Mouse (Mus musculus) liver, embryonic 12.5 days (tissue): ENCODE measurements at regions not wholly inside any gene's neighbourhood (a gene's known extent, or its start where the extent isn't known, plus 50 kb on each side); places are given as distances from the start of the nearest gene placed in this dataset.

Experiments used
- ATAC-seq: fragments of 200-750 bp; cut with Nextera tagmentation; 2 replicates; pipeline ENCODE4 v1.8.0; 2017; ENCODE audit warnings: moderate number of reproducible peaks, mild to moderate bottlenecking, moderate library complexity
- H3K27ac ChIP-seq: fragments of 300-500 bp; sonication (generic); 2 replicates; pipeline ENCODE4 v1.5.1; 2016; ENCODE audit warnings: mild to moderate bottlenecking
- H3K27me3 ChIP-seq: fragments of 300-500 bp; sonication (generic); replicated peaks from 2 replicates; pipeline ENCODE4 v1.6.1; 2016; ENCODE audit warnings: mild to moderate bottlenecking, moderate library complexity
- H3K36me3 ChIP-seq: fragments of 300-500 bp; sonication (generic); 2 replicates; pipeline ENCODE4 v1.6.1; 2016; ENCODE audit warnings: mild to moderate bottlenecking, moderate library complexity
- H3K4me1 ChIP-seq: fragments of 300-500 bp; sonication (generic); 2 replicates; pipeline ENCODE4 v1.6.1; 2016
- H3K4me2 ChIP-seq: fragments of 300-500 bp; sonication (generic); 2 replicates; pipeline ENCODE4 v1.6.1; 2016; ENCODE audit warnings: mild to moderate bottlenecking, moderate library complexity
- H3K4me3 ChIP-seq: fragments of 300-500 bp; sonication (generic); 2 replicates; pipeline ENCODE4 v1.5.1; 2016; ENCODE audit warnings: mild to moderate bottlenecking, moderate library complexity
- H3K9ac ChIP-seq: fragments of 300-500 bp; sonication (generic); 2 replicates; pipeline ENCODE4 v1.6.1; 2016; ENCODE audit warnings: mild to moderate bottlenecking, moderate library complexity
- H3K9me3 ChIP-seq: fragments of 300-500 bp; sonication (generic); replicated peaks from 2 replicates; pipeline ENCODE4 v1.6.1; 2016; ENCODE audit warnings: mild to moderate bottlenecking, moderate library complexity
- WGBS: fragments of 180-500 bp; shearing (Covaris S2); methylation state at CpG from one replicate; pipeline ENCODE4 v1.1.7; 2016; ENCODE audit not compliant: insufficient replicate concordance; 5-methylcytosine and 5-hydroxymethylcytosine counted together

GRCm38 (mm10) chr9:85581028-85581595, 168.0 kb downstream of the Ibtk start:
- ATAC-seq, result no peak
- WGBS, result 46% methylated on average over 1 of the region's 1 CpGs
- no peaks in the 10 kb centered on the region for H3K9me3 ChIP-seq

DNA sequence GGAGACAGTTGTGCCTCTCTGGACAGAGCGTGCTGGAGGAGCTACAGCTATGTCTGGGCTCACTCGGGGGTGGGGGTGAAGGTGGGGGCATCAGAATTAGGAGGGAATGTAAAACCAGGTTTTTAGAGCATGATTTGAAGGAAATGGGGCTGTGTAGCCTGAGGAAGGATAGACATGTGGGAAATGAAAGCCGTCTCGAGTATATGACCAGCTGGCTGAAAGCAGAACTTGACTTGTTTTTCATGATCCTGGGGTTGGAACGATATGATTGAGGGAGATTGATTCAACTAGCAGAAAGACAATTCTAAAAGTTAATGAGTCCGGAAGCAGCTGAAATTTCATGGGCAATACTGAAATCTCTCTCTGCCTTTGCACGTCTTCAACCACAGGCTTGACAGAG, 171.3 kb downstream of the Ibtk start:
- no peaks in the 10 kb centered on the region for H3K36me3 ChIP-seq
- no peaks in the 10 kb centered on the region for H3K27me3 ChIP-seq
- no peak overlapping the region for H3K9ac ChIP-seq
- no peak overlapping the region for H3K4me3 ChIP-seq
- H3K9me3 ChIP-seq, result no peaks in the 10 kb centered on the region
- ATAC-seq, result no peak
- H3K4me2 ChIP-seq, result no peak overlapping the region
- H3K27ac ChIP-seq, result no peak overlapping the region
- H3K4me1 ChIP-seq, result no peaks in the 10 kb centered on the region
- 77% methylated on average over 7 of the region's 7 CpGs for WGBS

More at GRCm38 (mm10) chr9:85581028-85581595, 168.0 kb downstream of the Ibtk start:
- no peaks in the 10 kb centered on the region for H3K4me1 ChIP-seq
- no peaks in the 10 kb centered on the region for H3K36me3 ChIP-seq
- H3K9ac ChIP-seq, result no peak overlapping the region
- no peak overlapping the region for H3K4me3 ChIP-seq
- H3K27me3 ChIP-seq, result no peaks in the 10 kb centered on the region
- no peak overlapping the region for H3K4me2 ChIP-seq
- H3K27ac ChIP-seq, result no peak overlapping the region

- no peaks in the 10 kb centered on the region for H3K27me3 ChIP-seq
- no peak overlapping the region for H3K9ac ChIP-seq
- no peaks in the 10 kb centered on the region for H3K36me3 ChIP-seq
- ATAC-seq, result no peak
- H3K9me3 ChIP-seq, result no peaks in the 10 kb centered on the region
- H3K4me2 ChIP-seq, result no peak overlapping the region
- no peaks in the 10 kb centered on the region for H3K4me1 ChIP-seq
- H3K4me3 ChIP-seq, result no peak overlapping the region
- WGBS, result 75% methylated on average over 1 of the region's 1 CpGs
- no peak overlapping the region for H3K27ac ChIP-seq
Observed at GRCm38 (mm10) chr9:85577338-85577737, 171.8 kb downstream of the Ibtk start.

GRCm38 (mm10) chr9:85568877-85569276, 180.3 kb downstream of the Ibtk start:
- WGBS, result 50% methylated on average over 8 of the region's 8 CpGs

GRCm38 (mm10) chr9:85551871-85552270, 197.3 kb downstream of the Ibtk start:
- H3K9ac ChIP-seq, result no peak overlapping the region
- H3K9me3 ChIP-seq, result no peaks in the 10 kb centered on the region
- no peak for ATAC-seq
- 25% methylated on average over 1 of the region's 1 CpGs for WGBS
- no peak overlapping the region for H3K4me2 ChIP-seq
- H3K27ac ChIP-seq, result no peak overlapping the region
- H3K4me3 ChIP-seq, result no peak overlapping the region
- H3K27me3 ChIP-seq, result no peaks in the 10 kb centered on the region
- no peaks in the 10 kb centered on the region for H3K4me1 ChIP-seq
- no peaks in the 10 kb centered on the region for H3K36me3 ChIP-seq

More at GRCm38 (mm10) chr9:85568877-85569276, 180.3 kb downstream of the Ibtk start:
- H3K4me2 ChIP-seq, result no peak overlapping the region
- no peaks in the 10 kb centered on the region for H3K4me1 ChIP-seq
- H3K27me3 ChIP-seq, result no peaks in the 10 kb centered on the region
- ATAC-seq, result no peak
- H3K36me3 ChIP-seq, result no peaks in the 10 kb centered on the region
- H3K27ac ChIP-seq, result no peak overlapping the region
- H3K9ac ChIP-seq, result no peak overlapping the region
- H3K9me3 ChIP-seq, result no peaks in the 10 kb centered on the region
- H3K4me3 ChIP-seq, result no peak overlapping the region

- H3K4me1 ChIP-seq, result no peaks in the 10 kb centered on the region
- WGBS, result 40% methylated on average over 3 of the region's 3 CpGs
- no peak for ATAC-seq
Observed at GRCm38 (mm10) chr9:85550455-85550854, 198.7 kb downstream of the Ibtk start.

GRCm38 (mm10) chr9:85546226-85546625, 202.9 kb downstream of the Ibtk start:
- no peaks in the 10 kb centered on the region for H3K9me3 ChIP-seq
- no peak for ATAC-seq
- H3K36me3 ChIP-seq, result no peaks in the 10 kb centered on the region
- no peak overlapping the region for H3K27ac ChIP-seq
- 63% methylated on average over 2 of the region's 2 CpGs for WGBS
- H3K4me3 ChIP-seq, result no peak overlapping the region
- H3K9ac ChIP-seq, result no peak overlapping the region
- no peaks in the 10 kb centered on the region for H3K4me1 ChIP-seq
- no peaks in the 10 kb centered on the region for H3K27me3 ChIP-seq
- H3K4me2 ChIP-seq, result no peak overlapping the region

More at GRCm38 (mm10) chr9:85550455-85550854, 198.7 kb downstream of the Ibtk start:
- no peaks in the 10 kb centered on the region for H3K9me3 ChIP-seq
- H3K9ac ChIP-seq, result no peak overlapping the region
- no peaks in the 10 kb centered on the region for H3K36me3 ChIP-seq
- no peak overlapping the region for H3K4me3 ChIP-seq
- H3K27ac ChIP-seq, result no peak overlapping the region
- no peaks in the 10 kb centered on the region for H3K27me3 ChIP-seq
- H3K4me2 ChIP-seq, result no peak overlapping the region

GRCm38 (mm10) chr9:85545566-85545965, 203.6 kb downstream of the Ibtk start:
- H3K4me3 ChIP-seq, result no peak overlapping the region
- H3K4me2 ChIP-seq, result no peak overlapping the region
- H3K27me3 ChIP-seq, result no peaks in the 10 kb centered on the region
- H3K27ac ChIP-seq, result no peak overlapping the region
- H3K4me1 ChIP-seq, result no peaks in the 10 kb centered on the region
- ATAC-seq, result no peak
- no peaks in the 10 kb centered on the region for H3K36me3 ChIP-seq
- no peaks in the 10 kb centered on the region for H3K9me3 ChIP-seq
- no peak overlapping the region for H3K9ac ChIP-seq
- 59% methylated on average over 1 of the region's 1 CpGs for WGBS

DNA sequence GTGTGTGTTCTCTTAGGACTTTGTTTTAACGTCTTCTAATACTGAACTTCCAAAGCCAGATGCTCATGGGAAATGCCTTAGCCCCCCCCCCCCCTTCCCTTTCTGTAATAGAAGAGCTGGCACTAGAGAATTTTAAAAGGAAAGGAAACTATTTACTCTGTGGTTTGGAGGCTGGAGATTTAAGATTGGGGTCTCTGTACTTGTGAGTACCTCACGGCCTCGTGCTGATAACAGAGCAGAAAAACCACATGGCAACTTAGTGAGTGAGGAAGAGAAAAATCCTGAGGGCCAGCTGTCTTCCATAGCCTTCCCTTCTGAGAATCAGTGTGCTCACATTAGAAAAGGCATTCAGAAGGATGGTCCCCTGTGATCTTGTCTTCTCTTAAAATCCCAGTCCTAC, 210.6 kb downstream of the Ibtk start:
- 10% methylated on average over 3 of the region's 3 CpGs for WGBS
- H3K4me1 ChIP-seq, result no peaks in the 10 kb centered on the region
- no peak for ATAC-seq
- no peak overlapping the region for H3K4me3 ChIP-seq
- no peaks in the 10 kb centered on the region for H3K27me3 ChIP-seq
- no peaks in the 10 kb centered on the region for H3K36me3 ChIP-seq
- H3K9me3 ChIP-seq, result no peaks in the 10 kb centered on the region
- H3K27ac ChIP-seq, result no peak overlapping the region
- no peak overlapping the region for H3K4me2 ChIP-seq
- no peak overlapping the region for H3K9ac ChIP-seq

- 76% methylated on average over 3 of the region's 3 CpGs for WGBS
- no peaks in the 10 kb centered on the region for H3K27me3 ChIP-seq
- H3K4me3 ChIP-seq, result no peak overlapping the region
- no peak for ATAC-seq
- H3K4me1 ChIP-seq, result no peaks in the 10 kb centered on the region
- H3K9me3 ChIP-seq, result no peaks in the 10 kb centered on the region
- no peak overlapping the region for H3K27ac ChIP-seq
- no peaks in the 10 kb centered on the region for H3K36me3 ChIP-seq
- no peak overlapping the region for H3K4me2 ChIP-seq
- H3K9ac ChIP-seq, result no peak overlapping the region
Observed at GRCm38 (mm10) chr9:85528421-85528820, 201.3 kb upstream of the Tent5a start.

DNA sequence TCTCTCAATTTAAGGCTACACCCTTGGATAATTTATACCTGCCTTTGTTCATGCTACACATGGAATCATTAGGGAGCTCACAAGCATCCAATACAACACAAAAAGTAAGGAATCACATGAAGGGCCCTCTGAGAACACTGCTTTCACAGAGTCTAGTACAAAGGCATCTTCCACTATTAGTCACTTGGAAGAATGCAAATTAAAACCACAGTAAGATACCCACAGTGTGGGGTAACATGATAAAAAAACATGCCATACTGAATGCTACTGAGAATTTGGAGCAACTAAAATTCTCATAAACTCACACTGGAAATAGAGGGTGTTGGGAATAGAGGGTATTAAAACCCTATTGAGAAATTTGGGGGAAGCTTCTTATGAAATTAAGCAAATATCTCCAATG, 197.6 kb upstream of the Tent5a start:
- Histone ChIP-seq H3K9me3 (no peaks in the 10 kb centered on the region), H3K4me3 (no peak overlapping the region), H3K4me1 (no peaks in the 10 kb centered on the region), H3K27me3 (no peaks in the 10 kb centered on the region), H3K9ac (no peak overlapping the region), H3K27ac (no peak overlapping the region), H3K4me2 (no peak overlapping the region), H3K36me3 (no peaks in the 10 kb centered on the region)
- no peak for ATAC-seq

DNA sequence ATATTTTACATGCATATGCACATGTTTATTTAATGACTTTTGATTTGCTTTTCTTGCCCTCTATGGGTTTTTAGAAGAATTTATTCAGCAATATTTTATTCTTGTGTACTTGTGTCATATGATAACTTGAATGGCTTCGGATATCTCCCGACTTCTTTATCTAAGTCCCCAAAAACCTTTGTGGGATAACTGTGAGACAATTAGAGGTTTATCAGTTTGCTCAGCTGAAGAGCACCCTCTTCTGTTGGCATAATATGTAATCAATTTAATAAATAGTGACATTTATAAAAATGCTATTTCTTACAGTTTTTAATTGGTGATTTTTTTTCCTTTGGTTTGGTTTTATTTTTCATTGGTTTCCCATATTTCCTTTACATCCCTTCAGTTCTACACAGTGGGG, 194.2 kb upstream of the Tent5a start:
- H3K9me3 ChIP-seq, result no peaks in the 10 kb centered on the region
- no peaks in the 10 kb centered on the region for H3K36me3 ChIP-seq
- no peaks in the 10 kb centered on the region for H3K27me3 ChIP-seq
- no peak overlapping the region for H3K9ac ChIP-seq
- no peak for ATAC-seq
- H3K4me1 ChIP-seq, result no peaks in the 10 kb centered on the region
- no peak overlapping the region for H3K4me3 ChIP-seq
- 47% methylated on average over 2 of the region's 2 CpGs for WGBS
- H3K27ac ChIP-seq, result no peak overlapping the region
- H3K4me2 ChIP-seq, result no peak overlapping the region

DNA sequence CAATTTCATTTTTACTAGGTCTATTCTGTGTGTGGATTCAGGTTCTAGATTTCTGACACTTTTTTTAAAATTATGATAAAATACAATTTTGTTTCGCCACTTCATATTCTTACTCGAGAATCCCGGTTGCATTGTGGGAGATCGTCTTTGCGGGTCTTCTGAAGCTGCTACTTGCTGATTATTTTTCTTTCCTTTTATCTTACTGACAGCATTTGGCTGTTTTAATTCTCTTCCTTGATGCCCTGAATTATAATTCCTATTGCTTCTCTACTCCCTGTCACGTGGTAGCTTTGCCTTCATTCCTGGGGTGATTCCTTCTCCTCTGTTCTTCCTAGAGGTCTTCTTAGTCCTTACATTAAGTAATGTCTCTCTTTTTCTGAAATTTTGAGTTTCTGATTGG, 193.8 kb upstream of the Tent5a start:
- H3K27ac ChIP-seq, result no peak overlapping the region
- no peak for ATAC-seq
- H3K4me1 ChIP-seq, result no peaks in the 10 kb centered on the region
- no peak overlapping the region for H3K4me3 ChIP-seq
- H3K9ac ChIP-seq, result no peak overlapping the region
- H3K9me3 ChIP-seq, result no peaks in the 10 kb centered on the region
- WGBS, result 64% methylated on average over 6 of the region's 6 CpGs
- H3K4me2 ChIP-seq, result no peak overlapping the region
- no peaks in the 10 kb centered on the region for H3K27me3 ChIP-seq
- no peaks in the 10 kb centered on the region for H3K36me3 ChIP-seq
